Mouse (Mus musculus): ENCODE data around the gene Lipa.

DNA sequence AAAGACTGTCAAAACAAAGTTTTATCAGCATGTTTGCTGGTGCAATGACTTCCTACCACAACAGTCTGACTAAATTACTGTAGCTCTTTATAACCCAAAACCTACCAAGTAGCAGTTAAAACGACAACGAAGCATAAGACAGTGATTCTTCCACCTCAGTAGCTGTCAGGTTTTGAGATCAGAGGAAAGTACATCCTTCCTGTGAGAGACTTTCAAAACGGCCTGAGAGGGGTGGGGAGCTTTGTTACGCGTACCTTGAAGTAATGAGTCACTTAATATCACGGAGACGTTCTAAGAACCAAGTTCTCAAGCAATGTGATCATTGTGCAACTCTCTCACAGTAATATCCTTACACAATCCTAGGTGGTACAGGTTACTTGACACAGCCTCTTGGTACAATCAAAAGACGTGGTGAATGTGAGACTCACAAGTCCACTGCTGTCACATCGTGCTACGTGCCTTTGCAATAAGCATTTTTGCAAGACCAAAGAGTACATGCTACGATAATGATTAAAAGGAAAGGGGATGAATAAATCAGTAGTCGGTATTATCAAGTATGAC, 22.0 kb downstream of the Lipa start:
- TF ChIP-seq CTCF (IDR thresholded peaks at IDR 0.05; ENCODE audit: extremely low read depth, insufficient read depth, low read length) (no peak), POLR2A (IDR thresholded peaks at IDR 0.05; ENCODE audit: extremely low read depth, insufficient read depth, low read length) (no peak)
